9 mouse cellular contexts compared by ENCODE assay signal in genomic region chr14:8460226-8461129, GRCm38 (mm10).
A peak's percentile ranks its signal among the peaks of the same experiment; 100 is the strongest.
DNase-seq lines count a peak whose midpoint lies in the region; ATAC-seq and TF ChIP-seq lines count a peak whose summit lies in the region.
"Had no signal": no experiment of that assay in that cellular context is flagged by ENCODE, and none has a peak within 500 bp of the region (broad histone marks: within the 10 kb centered on the region; RNA-seq: fewer than 3 reads in every experiment).

No protein-coding gene starts in this region.

- H3K27ac ChIP-seq in kidney, postnatal 0 days, result no peak overlapping the region
- no peak overlapping the region for H3K27ac ChIP-seq in liver, postnatal 0 days (ENCODE audit: low read depth)

- H3K4me2 ChIP-seq in kidney, postnatal 0 days (ENCODE audit: low read length), result no peak overlapping the region
- H3K4me2 ChIP-seq in liver, postnatal 0 days (ENCODE audit: low read depth, low read length), result no peak overlapping the region

- H3K9ac ChIP-seq in kidney, postnatal 0 days (ENCODE audit: low read depth, low read length), result no peak overlapping the region
- H3K9ac ChIP-seq in liver, postnatal 0 days (replicated peaks), result no peak overlapping the region

- H3K36me3 ChIP-seq in kidney, postnatal 0 days (ENCODE audit: insufficient read depth, low read length), result no peaks in the 10 kb centered on the region
- H3K36me3 ChIP-seq in liver, postnatal 0 days (replicated peaks; ENCODE audit: insufficient read depth, low read length), result no peaks in the 10 kb centered on the region

- no peak for TF ChIP-seq EP300 in liver, postnatal 0 days (IDR thresholded peaks at IDR 0.05; ENCODE audit: low read depth)

- TF ChIP-seq CTCF in kidney, postnatal 0 days (IDR thresholded peaks at IDR 0.05; ENCODE audit: low read depth), result peak; percentile 92
- peak; percentile 80 for TF ChIP-seq CTCF in liver, postnatal 0 days (IDR thresholded peaks at IDR 0.05; ENCODE audit: low read depth)

- WGBS in kidney, postnatal 0 days, result 41% methylated on average over 19 of the region's 19 CpGs
- WGBS in liver, postnatal 0 days (ENCODE audit: insufficient replicate concordance), result 41% methylated on average over 19 of the region's 19 CpGs

- DNase-seq in urinary bladder, postnatal 14 days (ENCODE audit: low spot score), result peak; percentile 46
- no peak for DNase-seq in urinary bladder, postnatal 10 days (ENCODE audit: low spot score)
- DNase-seq in cerebellum, postnatal 10 days, result peak; percentile 80 to 82
- DNase-seq in frontal cortex, postnatal 25 days (ENCODE audit: low spot score in 2 of 2), result peak; percentile 56 to 67
- peak; percentile 82 for DNase-seq in kidney, postnatal 0 days (ENCODE audit: low spot score)
- DNase-seq in liver, postnatal 0 days, result peak; percentile 39
- DNase-seq in ovary, postnatal 14 days (ENCODE audit: low spot score), result peak; percentile 47
- DNase-seq in spleen, postnatal 36 days (ENCODE audit: low spot score in 2 of 2), result no peak

- H3K9me3 ChIP-seq in kidney, postnatal 0 days (replicated peaks; ENCODE audit: low read length), result no peaks in the 10 kb centered on the region
- H3K9me3 ChIP-seq in liver, postnatal 0 days (ENCODE audit: low read length), result no peaks in the 10 kb centered on the region

- no peaks in the 10 kb centered on the region for H3K27me3 ChIP-seq in kidney, postnatal 0 days (ENCODE audit: insufficient read depth, low read length)
- H3K27me3 ChIP-seq in liver, postnatal 0 days (ENCODE audit: insufficient read depth, low read length), result no peaks in the 10 kb centered on the region

- peak; percentile 54; the same call in 1 of the 2 replicates for ATAC-seq in kidney, postnatal 0 days (replicated peaks; ENCODE audit: low FRiP score, low read depth)
- no peak for ATAC-seq in liver, postnatal 0 days

- no peaks in the 10 kb centered on the region for H3K4me1 ChIP-seq in kidney, postnatal 0 days (replicated peaks; ENCODE audit: insufficient read depth, low read length)
- H3K4me1 ChIP-seq in liver, postnatal 0 days (ENCODE audit: insufficient read depth), result no peaks in the 10 kb centered on the region

- no peak overlapping the region for H3K4me3 ChIP-seq in kidney, postnatal 0 days (replicated peaks; ENCODE audit: low read depth, low read length)
- no peak overlapping the region for H3K4me3 ChIP-seq in liver, postnatal 0 days (ENCODE audit: low read depth, low read length)
- H3K4me3 ChIP-seq: erythroblast, embryonic 14.5 days had no signal

Comparison
In these comparisons a context has a peak if more than half of its experiments do, and no peak if none do; other contexts are left out.
1. DNase-seq: peak in urinary bladder, postnatal 14 days (single experiment), cerebellum, postnatal 10 days (2 of 2), frontal cortex, postnatal 25 days (2 of 2), kidney, postnatal 0 days (single experiment), liver, postnatal 0 days (single experiment) and ovary, postnatal 14 days (single experiment); none in urinary bladder, postnatal 10 days (single experiment) and spleen, postnatal 36 days (0 of 2).